Mouse (Mus musculus): ENCODE results near the gene Kcna7. TPM values are rescaled to one million over a fixed set of nuclear protein-coding genes. Genes with fewer than 3 reads are reported as not detected.

The Kcna7 gene
- total and polyA plus RNA-seq, 3 experiments, result 0.16 to 3.2 (median 0.39) TPM

DNA sequence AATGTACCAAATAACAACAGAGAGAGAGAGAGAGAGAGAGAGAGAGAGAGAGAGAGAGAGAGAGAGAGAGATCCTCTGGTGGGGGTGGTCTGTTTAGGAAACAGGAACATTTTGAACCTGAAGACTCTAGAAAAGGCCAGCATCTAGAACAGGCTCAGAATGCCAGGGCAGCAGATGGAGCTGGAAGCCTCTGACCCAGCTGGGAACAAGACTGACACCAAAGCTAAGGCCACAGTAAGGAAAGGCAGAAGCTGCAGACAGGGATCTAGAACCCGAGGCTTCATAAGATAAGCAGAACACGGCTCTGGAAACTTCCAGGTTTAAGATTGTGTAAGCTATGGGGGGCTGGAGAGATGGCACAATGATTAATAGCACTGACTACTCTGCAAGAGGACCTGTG lies 41.5 kb upstream of the Kcna7 start:
- H3K9me3 ChIP-seq (replicated peaks; ENCODE audit: low read length), result peaks cover 2% of the 10 kb centered on the region
- H3K27me3 ChIP-seq (replicated peaks), result peaks cover 63% of the 10 kb centered on the region
- no peak overlapping the region for H3K27ac ChIP-seq (ENCODE audit: insufficient read depth, low read depth)
- no peak overlapping the region for H3K4me3 ChIP-seq (replicated peaks in 1 of 3; ENCODE audit: low read depth in 2 of 3, low read length in 2 of 3, poor library complexity in 1 of 3)
- no peak for DNase-seq (ENCODE audit: extremely low read depth)
- H3K4me2 ChIP-seq (ENCODE audit: insufficient read depth, low read depth, poor library complexity, severe bottlenecking), result no peak overlapping the region
- TF ChIP-seq RAD21 (IDR thresholded peaks at IDR 0.05; ENCODE audit: low read depth, low read length) (no peak), CHD1 (IDR thresholded peaks at IDR 0.05; ENCODE audit: low read depth, low read length) (no peak), MAFK (IDR thresholded peaks at IDR 0.05; ENCODE audit: insufficient replicate concordance, low read length) (no peak), TCF12 (IDR thresholded peaks at IDR 0.05; ENCODE audit: low read depth, low read length) (no peak), NELFE (IDR thresholded peaks at IDR 0.05; ENCODE audit: low read depth, low read length) (no peak), RCOR1 (conservative IDR thresholded peaks at IDR 0.05; ENCODE audit: low read depth, low read length) (no peak), ETS1 (conservative IDR thresholded peaks at IDR 0.05; ENCODE audit: low read depth, low read length) (no peak), KAT2A (IDR thresholded peaks at IDR 0.05; ENCODE audit: insufficient replicate concordance, low read length) (no peak), ZC3H11A (IDR thresholded peaks at IDR 0.05; ENCODE audit: low read depth, low read length) (no peak), UBTF (IDR thresholded peaks at IDR 0.05; ENCODE audit: low read depth, low read length) (no peak), JUND (conservative IDR thresholded peaks at IDR 0.05; ENCODE audit: low read depth, low read length) (no peak), ELF1 (IDR thresholded peaks at IDR 0.05; ENCODE audit: low read depth, low read length) (no peak), GABPA (IDR thresholded peaks at IDR 0.05; ENCODE audit: insufficient replicate concordance, low read depth, low read length) (no peak), SIN3A (IDR thresholded peaks at IDR 0.05; ENCODE audit: low read length) (no peak), CHD2 (IDR thresholded peaks at IDR 0.05; ENCODE audit: low read length) (no peak), E2F4 (IDR thresholded peaks at IDR 0.05; ENCODE audit: insufficient replicate concordance, low read depth, low read length) (no peak)
- H3K36me3 ChIP-seq (replicated peaks in 1 of 2; ENCODE audit: control insufficient read depth in 1 of 2, insufficient read depth in 1 of 2, low read length in 1 of 2), result peaks cover 0 to 9% of the 10 kb centered on the region in 2 experiments
- dilution Hi-C loops (cut with MboI; ENCODE audit: extremely low pct_ligation_motif_present, extremely low pct_unique_long_range_greater_than_20kb, low sequenced_read_pairs), result no loop called here
- no peak overlapping the region for H3K9ac ChIP-seq (ENCODE audit: insufficient read depth, low read depth)
- in situ Hi-C loops (cut with MboI; ENCODE audit: low pct_ligation_motif_present, low pct_unique_long_range_greater_than_20kb, low sequenced_read_pairs), result no loop called here
- no peaks in the 10 kb centered on the region for H3K79me2 ChIP-seq (replicated peaks; ENCODE audit: control insufficient read depth, extremely low read depth, insufficient read depth, poor library complexity, severe bottlenecking)
- H3K4me1 ChIP-seq (ENCODE audit: control insufficient read depth in 1 of 2, insufficient read depth in 2 of 2), result peaks cover 6 to 41% of the 10 kb centered on the region in 2 experiments

DNA sequence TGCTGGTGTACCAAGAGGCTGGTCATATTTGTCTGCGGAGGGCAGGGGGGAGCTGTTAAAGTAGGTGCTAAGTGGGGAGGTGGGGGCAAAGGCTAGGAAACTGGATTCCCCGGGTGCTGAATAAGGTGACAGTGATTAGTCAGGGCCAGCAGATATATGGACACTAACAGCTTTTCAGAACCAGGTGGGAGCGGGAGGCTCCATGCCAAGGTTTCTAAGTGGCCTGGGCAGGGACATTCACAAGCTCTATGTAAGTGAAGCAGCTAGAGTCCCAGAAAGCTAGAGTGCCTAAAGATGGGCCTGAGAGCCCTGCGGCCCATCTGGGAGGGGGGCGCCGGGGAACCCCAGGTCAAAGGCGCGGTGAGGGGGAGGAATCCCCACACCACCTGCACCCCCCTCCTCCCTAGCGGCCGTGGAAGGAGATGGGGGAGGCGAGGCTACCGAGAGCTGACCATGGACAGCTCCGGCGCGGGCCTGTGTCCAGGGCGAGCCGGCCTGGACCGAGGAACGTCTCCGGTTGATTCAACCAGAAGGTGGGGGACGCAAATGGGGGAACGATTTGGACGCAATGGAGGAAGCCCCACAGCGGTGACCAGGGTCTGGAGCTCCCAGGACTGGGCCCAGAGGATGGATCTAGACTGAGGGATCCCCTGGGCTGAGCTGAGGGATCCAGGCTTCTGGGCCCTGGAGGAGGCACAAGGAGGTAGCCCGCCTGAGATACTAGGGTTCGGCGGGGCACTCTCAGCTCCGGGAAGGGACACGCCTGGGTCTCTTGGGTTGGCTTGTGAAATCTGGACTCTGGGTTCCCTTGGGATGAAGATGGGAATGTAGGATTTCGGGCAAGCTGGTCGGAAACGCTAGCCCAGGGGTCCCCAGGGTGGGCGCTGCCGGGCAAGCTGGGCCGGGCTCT lies 39.5 kb upstream of the Kcna7 start:
- H3K9me3 ChIP-seq (replicated peaks; ENCODE audit: low read length), result no peaks in the 10 kb centered on the region
- no peaks in the 10 kb centered on the region for H3K79me2 ChIP-seq (replicated peaks; ENCODE audit: control insufficient read depth, extremely low read depth, insufficient read depth, poor library complexity, severe bottlenecking)
- in situ Hi-C loops (cut with MboI; ENCODE audit: low pct_ligation_motif_present, low pct_unique_long_range_greater_than_20kb, low sequenced_read_pairs), result no loop called here
- dilution Hi-C loops (cut with MboI; ENCODE audit: extremely low pct_ligation_motif_present, extremely low pct_unique_long_range_greater_than_20kb, low sequenced_read_pairs), result no loop called here
- DNase-seq (ENCODE audit: extremely low read depth), result no peak
- peaks cover 6 to 35% of the 10 kb centered on the region in 2 experiments for H3K4me1 ChIP-seq (ENCODE audit: control insufficient read depth in 1 of 2, insufficient read depth in 2 of 2)
- H3K4me2 ChIP-seq (ENCODE audit: insufficient read depth, low read depth, poor library complexity, severe bottlenecking), result peak overlapping the region; percentile 76
- peaks cover 50% of the 10 kb centered on the region for H3K27me3 ChIP-seq (replicated peaks)
- TF ChIP-seq MYC (IDR thresholded peaks at IDR 0.05; ENCODE audit: low read depth, low read length) (no peak), MXI1 (IDR thresholded peaks at IDR 0.05; ENCODE audit: low read depth, low read length) (no peak), ELF1 (IDR thresholded peaks at IDR 0.05; ENCODE audit: low read depth, low read length) (no peak), NELFE (IDR thresholded peaks at IDR 0.05; ENCODE audit: low read depth, low read length) (no peak)
- peak overlapping the region; percentile 43 to 53 (median 53) for H3K4me3 ChIP-seq (replicated peaks in 1 of 3; ENCODE audit: low read depth in 2 of 3, low read length in 2 of 3, poor library complexity in 1 of 3)
- peaks cover 8 to 29% of the 10 kb centered on the region in 2 experiments for H3K36me3 ChIP-seq (replicated peaks in 1 of 2; ENCODE audit: control insufficient read depth in 1 of 2, insufficient read depth in 1 of 2, low read length in 1 of 2)
- H3K27ac ChIP-seq (ENCODE audit: insufficient read depth, low read depth), result no peak overlapping the region
- peak overlapping the region; percentile 64 for H3K9ac ChIP-seq (ENCODE audit: insufficient read depth, low read depth)
